Mouse (Mus musculus) liver, adult 2 months (tissue): ENCODE measurements around the gene Zfp619.
"Not testable (repeated sequence)": the region's sequence is repeated elsewhere in the genome, so short reads cannot be mapped to it uniquely, and the experiment has no call there.

Source experiments
- CTCF ChIP-seq: fragments of 200-500 bp; IDR thresholded peaks from 2 replicates; pipeline ENCODE4 v1.5.1; 2011; ENCODE audit warnings: low read depth, low read length, control low read depth
- POLR2A ChIP-seq: fragments of 200-500 bp; IDR thresholded peaks from 2 replicates; pipeline ENCODE4 v1.6.1; 2011; ENCODE audit warnings: low read length, control low read depth; ENCODE audit not compliant: insufficient read depth; ENCODE audit errors: extremely low read depth

DNA sequence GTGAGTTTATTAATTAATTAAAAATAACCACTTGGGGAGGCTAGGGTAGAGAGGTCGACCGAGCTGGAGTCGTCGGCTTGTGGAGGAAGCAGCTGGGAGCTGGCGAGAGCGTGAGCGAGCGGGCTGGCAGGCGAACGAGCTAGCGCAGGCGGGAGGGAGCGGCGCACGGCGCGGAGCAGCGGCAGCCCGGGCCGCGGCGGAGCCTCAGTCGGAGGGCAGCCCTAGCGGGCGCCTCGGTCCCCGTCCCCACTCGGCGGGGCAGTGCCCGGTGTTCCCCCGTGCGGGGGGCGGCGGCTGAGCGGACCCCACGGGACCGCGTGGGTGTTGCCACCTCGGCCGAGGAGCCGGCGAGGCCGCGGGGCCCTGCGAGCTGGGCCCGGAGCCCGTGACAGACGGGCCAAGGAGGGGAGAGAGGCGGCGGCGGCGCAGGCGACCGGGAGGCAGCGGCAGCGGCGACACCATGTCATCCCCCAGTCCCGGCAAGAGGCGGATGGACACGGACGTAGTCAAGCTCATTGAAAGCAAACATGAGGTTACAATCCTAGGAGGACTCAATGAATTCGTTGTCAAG, 71.0 kb downstream of the Zfp619 start:
- TF ChIP-seq POLR2A, CTCF: not testable (repeated sequence)
